Mouse (Mus musculus): Measurements from ENCODE around the gene Pfkm. TPM values are rescaled to one million over a fixed set of nuclear protein-coding genes. Genes with fewer than 3 reads are reported as not detected.
A peak's percentile ranks its signal among the peaks of the same experiment; 100 is the strongest.

The Pfkm gene
- polyA plus RNA-seq, 1 experiment = 401 TPM

DNA sequence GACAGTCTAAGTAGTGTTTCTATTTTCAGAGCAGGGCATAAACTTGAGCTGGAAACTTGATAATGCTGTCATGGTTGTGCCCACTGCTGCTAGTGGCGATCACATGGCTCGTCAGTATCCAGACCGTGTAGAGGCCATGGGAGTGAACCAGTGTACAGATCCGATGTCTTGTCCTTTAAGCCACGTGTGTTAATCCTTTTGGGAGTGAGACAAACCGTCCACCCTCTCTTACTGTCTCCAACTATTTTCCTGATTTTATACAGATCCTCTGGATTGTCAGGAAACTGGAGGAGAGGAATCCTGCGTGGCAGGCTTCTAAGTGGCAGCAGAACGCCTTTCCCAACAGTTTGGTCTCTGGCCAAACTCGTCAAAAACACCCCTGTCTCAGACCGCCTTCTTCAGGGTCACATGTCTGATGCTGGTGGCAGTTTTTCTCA lies 56.8 kb downstream of the Pfkm start:
- H3K4me3 ChIP-seq = no peak overlapping the region
- H3K27me3 ChIP-seq (ENCODE audit: control insufficient read depth, insufficient read depth, insufficient read length) = no peaks in the 10 kb centered on the region
- H3ac ChIP-seq (ENCODE audit: control insufficient read depth, insufficient read length) = no peak overlapping the region
- H3K4me2 ChIP-seq (ENCODE audit: low read depth) = peak overlapping the region; percentile 59
- peak in 1 of 3 experiments; percentile 38 for TF ChIP-seq MYOD1 (IDR thresholded peaks at IDR 0.05; ENCODE audit: control insufficient read depth in 1 of 3, insufficient read length in 2 of 3, low read depth in 2 of 3)
- TF ChIP-seq USF1 (IDR thresholded peaks at IDR 0.05; ENCODE audit: low read depth) = peak; percentile 63
- no peak for TF ChIP-seq TCF3 (IDR thresholded peaks at IDR 0.05; ENCODE audit: insufficient read length, low read depth)
- TF ChIP-seq POLR2A (IDR thresholded peaks at IDR 0.05; ENCODE audit: insufficient read length, low read depth) = peak; percentile 45
- H3K36me3 ChIP-seq (ENCODE audit: control insufficient read depth, insufficient read depth) = no peaks in the 10 kb centered on the region
- H3K79me2 ChIP-seq (ENCODE audit: control insufficient read depth, insufficient read depth) = peaks cover 11% of the 10 kb centered on the region

DNA sequence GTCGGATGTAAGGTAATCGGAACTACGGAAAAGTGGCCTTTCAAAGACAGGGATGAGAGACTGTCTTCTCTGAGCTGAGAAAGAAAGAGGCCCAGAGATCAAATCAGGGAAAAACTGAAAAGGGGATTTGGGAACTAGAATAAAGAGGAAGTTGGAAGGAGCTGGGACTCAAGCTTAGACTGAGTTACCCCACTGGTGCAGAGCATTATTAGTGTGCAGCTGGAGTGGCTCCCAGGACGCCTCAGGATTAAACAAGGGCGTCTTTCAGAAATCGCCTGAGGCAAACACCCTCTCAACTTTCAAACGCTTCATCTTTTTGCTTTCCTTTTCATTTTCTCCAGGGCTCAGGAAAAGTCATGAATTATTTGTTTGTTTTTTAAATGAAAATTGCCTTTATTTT lies 60.5 kb downstream of the Pfkm start:
- Histone ChIP-seq H3K4me2 (ENCODE audit: low read depth) (no peak overlapping the region), H3ac (ENCODE audit: control insufficient read depth, insufficient read length) (no peak overlapping the region), H3K27me3 (ENCODE audit: control insufficient read depth, insufficient read depth, insufficient read length) (no peaks in the 10 kb centered on the region), H3K4me3 (no peak overlapping the region), H3K36me3 (ENCODE audit: control insufficient read depth, insufficient read depth) (no peaks in the 10 kb centered on the region), H3K79me2 (ENCODE audit: control insufficient read depth, insufficient read depth) (no peaks in the 10 kb centered on the region)
- TF ChIP-seq TCF3 (IDR thresholded peaks at IDR 0.05; ENCODE audit: insufficient read length, low read depth) (no peak), USF1 (IDR thresholded peaks at IDR 0.05; ENCODE audit: low read depth) (no peak), POLR2AphosphoS2 (IDR thresholded peaks at IDR 0.05; ENCODE audit: insufficient read length, low read depth) (no peak), REST (IDR thresholded peaks at IDR 0.05; ENCODE audit: insufficient read depth, insufficient read length) (no peak), POLR2A (IDR thresholded peaks at IDR 0.05; ENCODE audit: insufficient read length, low read depth) (no peak), CEBPB (IDR thresholded peaks at IDR 0.05; ENCODE audit: insufficient read depth, poor library complexity, severe bottlenecking) (no peak), MAX (IDR thresholded peaks at IDR 0.05; ENCODE audit: low read depth) (no peak), MYOG (IDR thresholded peaks at IDR 0.05; ENCODE audit: control insufficient read depth in 1 of 3, insufficient read depth in 1 of 3, insufficient read length in 2 of 3, low read depth in 2 of 3) (no peak), E2F4 (IDR thresholded peaks at IDR 0.05; ENCODE audit: insufficient read depth) (no peak), SRF (IDR thresholded peaks at IDR 0.05; ENCODE audit: control insufficient read depth, insufficient read length, low read depth) (no peak), TCF12 (IDR thresholded peaks at IDR 0.05; ENCODE audit: insufficient read depth, poor library complexity, severe bottlenecking) (no peak), MYOD1 (IDR thresholded peaks at IDR 0.05; ENCODE audit: control insufficient read depth in 1 of 3, insufficient read length in 2 of 3, low read depth in 2 of 3) (no peak)

DNA sequence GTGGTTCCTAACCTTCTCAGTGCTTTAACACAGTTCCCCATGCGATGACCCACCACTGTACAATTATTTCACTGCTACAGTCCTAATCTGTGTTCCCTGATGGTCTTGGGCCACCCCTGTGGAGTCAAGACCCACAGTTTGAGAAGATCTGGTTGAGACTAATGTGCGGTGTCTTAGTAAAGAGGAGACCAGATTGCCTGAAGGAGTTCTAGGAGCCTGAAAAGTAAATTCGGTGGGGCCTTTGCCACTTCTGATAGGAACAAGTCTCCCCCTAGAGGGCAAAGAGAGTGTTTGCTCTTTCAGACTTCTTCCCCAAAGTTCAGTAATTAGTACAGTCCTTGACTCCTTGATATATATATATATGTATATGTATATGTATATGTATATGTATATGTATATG lies 61.2 kb downstream of the Pfkm start:
- H3K36me3 ChIP-seq (ENCODE audit: control insufficient read depth, insufficient read depth) = no peaks in the 10 kb centered on the region
- no peak overlapping the region for H3ac ChIP-seq (ENCODE audit: control insufficient read depth, insufficient read length)
- TF ChIP-seq MYOD1 (IDR thresholded peaks at IDR 0.05; ENCODE audit: control insufficient read depth in 1 of 3, insufficient read length in 2 of 3, low read depth in 2 of 3) = no peak
- TF ChIP-seq MYOG (IDR thresholded peaks at IDR 0.05; ENCODE audit: control insufficient read depth in 1 of 3, insufficient read depth in 1 of 3, insufficient read length in 2 of 3, low read depth in 2 of 3) = no peak
- TF ChIP-seq POLR2A (IDR thresholded peaks at IDR 0.05; ENCODE audit: insufficient read length, low read depth) = no peak
- TF ChIP-seq TCF3 (IDR thresholded peaks at IDR 0.05; ENCODE audit: insufficient read length, low read depth) = no peak
- no peak for TF ChIP-seq POLR2AphosphoS2 (IDR thresholded peaks at IDR 0.05; ENCODE audit: insufficient read length, low read depth)
- TF ChIP-seq TCF12 (IDR thresholded peaks at IDR 0.05; ENCODE audit: insufficient read depth, poor library complexity, severe bottlenecking) = no peak
- no peak for TF ChIP-seq E2F4 (IDR thresholded peaks at IDR 0.05; ENCODE audit: insufficient read depth)
- no peak for TF ChIP-seq USF1 (IDR thresholded peaks at IDR 0.05; ENCODE audit: low read depth)
- no peak for TF ChIP-seq MAX (IDR thresholded peaks at IDR 0.05; ENCODE audit: low read depth)
- TF ChIP-seq REST (IDR thresholded peaks at IDR 0.05; ENCODE audit: insufficient read depth, insufficient read length) = no peak
- no peak for TF ChIP-seq CEBPB (IDR thresholded peaks at IDR 0.05; ENCODE audit: insufficient read depth, poor library complexity, severe bottlenecking)
- H3K4me3 ChIP-seq = no peak overlapping the region
- H3K27me3 ChIP-seq (ENCODE audit: control insufficient read depth, insufficient read depth, insufficient read length) = no peaks in the 10 kb centered on the region
- H3K79me2 ChIP-seq (ENCODE audit: control insufficient read depth, insufficient read depth) = no peaks in the 10 kb centered on the region
- H3K4me2 ChIP-seq (ENCODE audit: low read depth) = no peak overlapping the region

DNA sequence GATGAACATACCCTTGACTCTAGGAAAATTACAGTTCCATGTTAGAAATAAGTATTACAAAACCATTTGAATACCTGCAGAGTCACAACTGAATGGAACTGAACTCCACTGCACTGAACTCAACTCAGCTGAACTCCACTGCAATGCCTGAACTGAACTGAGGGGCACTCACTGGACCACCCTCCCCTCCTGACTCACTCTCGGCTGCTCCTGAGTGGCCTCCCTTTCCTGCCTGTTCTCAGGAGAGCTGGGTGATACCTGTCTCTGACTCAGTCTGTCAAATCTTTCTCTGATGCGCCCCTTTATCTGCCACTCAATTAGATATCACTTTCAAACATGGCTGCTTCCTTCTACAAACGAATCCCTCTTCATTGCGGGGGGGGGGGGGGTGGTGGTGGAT lies 61.8 kb downstream of the Pfkm start:
- no peak overlapping the region for H3K4me3 ChIP-seq
- no peaks in the 10 kb centered on the region for H3K36me3 ChIP-seq (ENCODE audit: control insufficient read depth, insufficient read depth)
- TF ChIP-seq MYOD1 (IDR thresholded peaks at IDR 0.05; ENCODE audit: control insufficient read depth in 1 of 3, insufficient read length in 2 of 3, low read depth in 2 of 3) (no peak), MAX (IDR thresholded peaks at IDR 0.05; ENCODE audit: low read depth) (no peak), E2F4 (IDR thresholded peaks at IDR 0.05; ENCODE audit: insufficient read depth) (no peak), POLR2A (IDR thresholded peaks at IDR 0.05; ENCODE audit: insufficient read length, low read depth) (no peak), CEBPB (IDR thresholded peaks at IDR 0.05; ENCODE audit: insufficient read depth, poor library complexity, severe bottlenecking) (no peak), TCF12 (IDR thresholded peaks at IDR 0.05; ENCODE audit: insufficient read depth, poor library complexity, severe bottlenecking) (no peak), POLR2AphosphoS2 (IDR thresholded peaks at IDR 0.05; ENCODE audit: insufficient read length, low read depth) (no peak), TCF3 (IDR thresholded peaks at IDR 0.05; ENCODE audit: insufficient read length, low read depth) (no peak), REST (IDR thresholded peaks at IDR 0.05; ENCODE audit: insufficient read depth, insufficient read length) (no peak), SRF (IDR thresholded peaks at IDR 0.05; ENCODE audit: control insufficient read depth, insufficient read length, low read depth) (no peak), MYOG (IDR thresholded peaks at IDR 0.05; ENCODE audit: control insufficient read depth in 1 of 3, insufficient read depth in 1 of 3, insufficient read length in 2 of 3, low read depth in 2 of 3) (no peak), USF1 (IDR thresholded peaks at IDR 0.05; ENCODE audit: low read depth) (no peak)
- H3ac ChIP-seq (ENCODE audit: control insufficient read depth, insufficient read length) = no peak overlapping the region
- H3K79me2 ChIP-seq (ENCODE audit: control insufficient read depth, insufficient read depth) = no peaks in the 10 kb centered on the region
- no peak overlapping the region for H3K4me2 ChIP-seq (ENCODE audit: low read depth)
- no peaks in the 10 kb centered on the region for H3K27me3 ChIP-seq (ENCODE audit: control insufficient read depth, insufficient read depth, insufficient read length)

DNA sequence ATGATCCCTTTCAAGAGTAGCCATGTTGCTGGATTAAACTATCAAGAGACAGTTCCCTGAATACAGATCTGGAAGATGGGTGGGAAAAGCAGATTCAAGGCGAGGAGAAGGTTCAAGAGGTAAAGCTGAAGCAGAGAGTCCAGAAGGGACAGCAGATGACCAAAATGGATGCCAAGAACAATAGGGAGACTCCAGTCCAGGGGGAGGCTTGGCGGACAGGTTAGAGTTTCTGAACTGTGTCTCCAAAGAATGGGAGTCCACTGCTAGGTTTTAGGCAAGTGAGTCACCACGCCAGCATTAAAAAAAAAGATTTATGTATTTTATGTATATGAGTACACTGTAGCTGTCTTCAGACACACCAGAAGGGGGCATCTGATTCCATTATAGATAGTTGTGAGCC lies 62.2 kb downstream of the Pfkm start:
- no peaks in the 10 kb centered on the region for H3K36me3 ChIP-seq (ENCODE audit: control insufficient read depth, insufficient read depth)
- no peaks in the 10 kb centered on the region for H3K27me3 ChIP-seq (ENCODE audit: control insufficient read depth, insufficient read depth, insufficient read length)
- H3K79me2 ChIP-seq (ENCODE audit: control insufficient read depth, insufficient read depth) = no peaks in the 10 kb centered on the region
- H3K4me3 ChIP-seq = no peak overlapping the region
- H3ac ChIP-seq (ENCODE audit: control insufficient read depth, insufficient read length) = no peak overlapping the region
- H3K4me2 ChIP-seq (ENCODE audit: low read depth) = no peak overlapping the region
- TF ChIP-seq MYOG (IDR thresholded peaks at IDR 0.05; ENCODE audit: control insufficient read depth in 1 of 3, insufficient read depth in 1 of 3, insufficient read length in 2 of 3, low read depth in 2 of 3) = no peak
- TF ChIP-seq MYOD1 (IDR thresholded peaks at IDR 0.05; ENCODE audit: control insufficient read depth in 1 of 3, insufficient read length in 2 of 3, low read depth in 2 of 3) = no peak
- TF ChIP-seq TCF12 (IDR thresholded peaks at IDR 0.05; ENCODE audit: insufficient read depth, poor library complexity, severe bottlenecking) = no peak
- no peak for TF ChIP-seq POLR2A (IDR thresholded peaks at IDR 0.05; ENCODE audit: insufficient read length, low read depth)
- TF ChIP-seq POLR2AphosphoS2 (IDR thresholded peaks at IDR 0.05; ENCODE audit: insufficient read length, low read depth) = no peak
- no peak for TF ChIP-seq SRF (IDR thresholded peaks at IDR 0.05; ENCODE audit: control insufficient read depth, insufficient read length, low read depth)
- TF ChIP-seq REST (IDR thresholded peaks at IDR 0.05; ENCODE audit: insufficient read depth, insufficient read length) = no peak
- no peak for TF ChIP-seq TCF3 (IDR thresholded peaks at IDR 0.05; ENCODE audit: insufficient read length, low read depth)
- TF ChIP-seq E2F4 (IDR thresholded peaks at IDR 0.05; ENCODE audit: insufficient read depth) = no peak

Data from myocyte (in vitro differentiated cells).